Mouse (Mus musculus) adrenal gland, adult 18-20 months (tissue): ENCODE data around the gene 4933436I01Rik. TPM values are rescaled to one million over a fixed set of nuclear protein-coding genes. Genes with fewer than 3 reads are reported as not detected.

Source experiments
- DNase-seq, 2 experiments: peaks; one replicate each; pipeline ENCODE4 v3.0.0; 2021 to 2022; ENCODE audit warnings: low spot score in 2 of 2
- long read RNA-seq, 2 experiments: library from polyadenylated mRNA; stranded (forward); transcript quantifications; one replicate each; pipeline ENCODE4 v2.0.0; 2021
- total RNA-seq, 2 experiments: library from RNA; stranded (reverse); gene quantifications; 1 replicate in 1 of 2; 2 replicates in 1 of 2; pipeline ENCODE4 v1.2.3; 2021

4933436I01Rik gene
- total RNA-seq: not detected
- long read RNA-seq, experiment 1: 0 reads
- long read RNA-seq, experiment 2: 0 reads

GRCm38 (mm10) chrX:67921350-67921749, at the start of gene 4933436I01Rik:
TSS of gene 4933436I01Rik (minus strand) at chrX:67921450.
- no peak for DNase-seq

GRCm38 (mm10) chrX:67924769-67925470, 3.7 kb upstream of the 4933436I01Rik start:
- no peak for DNase-seq

- DNase-seq: no peak
Observed at GRCm38 (mm10) chrX:67883406-67883805, 37.8 kb downstream of the 4933436I01Rik start.

Other genes starting within 250 kb of the 4933436I01Rik start
- gene Gm1140, start 227.9 kb downstream of the 4933436I01Rik start, total RNA-seq: not detected
- not detected for gene Gm14692, start 225.8 kb downstream of the 4933436I01Rik start, total RNA-seq